Mouse (Mus musculus) heart, embryonic 11.5 days (tissue): Measurements from ENCODE around the gene Meis1. TPM values are rescaled to one million over a fixed set of nuclear protein-coding genes. Genes with fewer than 3 reads are reported as not detected.
A peak's percentile ranks its signal among the peaks of the same experiment; 100 is the strongest.

ENCODE experiments used
- ATAC-seq: fragments of 200-750 bp; cut with Nextera tagmentation; replicated peaks from 2 replicates; pipeline ENCODE4 v1.8.0; 2017; ENCODE audit warnings: moderate library complexity; ENCODE audit not compliant: insufficient number of reproducible peaks, low FRiP score, low TSS enrichment
- H3K27ac ChIP-seq: fragments of 300-500 bp; sonication (generic); 2 replicates; pipeline ENCODE4 v1.5.1; 2014; ENCODE audit warnings: mild to moderate bottlenecking, low read depth, low read length
- H3K27me3 ChIP-seq: fragments of 300-500 bp; sonication (generic); 2 replicates; pipeline ENCODE4 v1.6.1; 2014; ENCODE audit warnings: mild to moderate bottlenecking, low read length, mixed read lengths; ENCODE audit not compliant: control insufficient read depth, insufficient read depth
- H3K36me3 ChIP-seq: fragments of 300-500 bp; sonication (generic); 2 replicates; pipeline ENCODE4 v1.6.1; 2014; ENCODE audit warnings: mild to moderate bottlenecking, low read length, moderate library complexity, mixed read lengths; ENCODE audit not compliant: control insufficient read depth, insufficient read depth
- H3K4me1 ChIP-seq: fragments of 300-500 bp; sonication (generic); 2 replicates; pipeline ENCODE4 v1.6.1; 2014; ENCODE audit warnings: low read length; ENCODE audit not compliant: control insufficient read depth, insufficient read depth
- H3K4me2 ChIP-seq: fragments of 300-500 bp; sonication (generic); 2 replicates; pipeline ENCODE4 v1.6.1; 2014; ENCODE audit warnings: mild to moderate bottlenecking, moderate library complexity
- H3K4me3 ChIP-seq: fragments of 300-500 bp; sonication (generic); 2 replicates; pipeline ENCODE4 v1.5.1; 2014; ENCODE audit warnings: low read depth, low read length
- H3K9ac ChIP-seq: fragments of 300-500 bp; sonication (generic); 2 replicates; pipeline ENCODE4 v1.6.1; 2014; ENCODE audit warnings: mild to moderate bottlenecking, low read depth, low read length, moderate library complexity
- H3K9me3 ChIP-seq: fragments of 300-500 bp; sonication (generic); replicated peaks from 2 replicates; pipeline ENCODE4 v1.6.1; 2016; ENCODE audit warnings: low read length; ENCODE audit not compliant: control insufficient read depth
- WGBS: fragments of 180-500 bp; shearing (Covaris S2); extraction: QIAGEN DNeasy Blood & Tissue Kit; methylation state at CpG from one replicate; pipeline ENCODE4 v1.1.7; 2014; ENCODE audit not compliant: insufficient replicate concordance; 5-methylcytosine and 5-hydroxymethylcytosine counted together
- polyA plus RNA-seq: library from polyadenylated mRNA; unstranded; fragments of >200 nt; fragmentation: Nextera tagmentation; extraction: Ambion mirVana; gene quantifications from 2 replicates; pipeline ENCODE4 v1.2.1, GENCODE M21; 2014

Meis1 gene
- polyA plus RNA-seq, 1 experiment from 2014 or later = 72.8 TPM

- H3K4me3 ChIP-seq = no peak overlapping the region
These were observed 133.0 kb downstream of the Meis1 start for GRCm38 (mm10) chr11:18885729-18886325.

GRCm38 (mm10) chr11:18885036-18885728 is 133.6 kb downstream of the Meis1 start:
- ATAC-seq = no peak

More at GRCm38 (mm10) chr11:18885729-18886325, 133.0 kb downstream of the Meis1 start:
- Histone ChIP-seq H3K4me2 (no peak overlapping the region), H3K27me3 (no peaks in the 10 kb centered on the region), H3K9ac (no peak overlapping the region), H3K36me3 (peaks cover 2% of the 10 kb centered on the region; the same call in 1 of the 2 replicates), H3K9me3 (no peaks in the 10 kb centered on the region), H3K27ac (no peak overlapping the region), H3K4me1 (peaks cover 13% of the 10 kb centered on the region)
- ATAC-seq = no peak
- WGBS = 41% methylated on average over 9 of the region's 9 CpGs

DNA sequence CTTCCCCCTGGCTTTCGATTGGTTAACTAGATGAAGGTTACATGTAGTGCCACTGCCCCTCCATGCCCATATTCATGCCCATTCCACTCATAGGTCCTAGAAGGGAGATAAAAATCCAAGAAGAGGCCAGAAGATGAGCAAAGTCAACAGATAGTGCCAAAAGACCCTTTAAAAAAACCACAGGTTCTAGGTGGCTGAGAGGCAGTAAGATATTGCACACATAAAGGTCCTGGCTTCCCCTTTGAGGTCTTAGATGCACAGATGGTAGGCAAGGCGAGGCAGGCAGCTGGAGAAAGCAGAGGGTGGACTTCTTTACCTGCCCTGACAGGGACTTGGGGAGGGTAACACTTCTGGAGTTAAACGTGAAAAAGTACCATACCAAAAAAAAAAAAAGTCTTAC is 134.8 kb downstream of the Meis1 start:
- Histone ChIP-seq H3K4me1 (peaks cover 8% of the 10 kb centered on the region), H3K9ac (no peak overlapping the region), H3K27me3 (no peaks in the 10 kb centered on the region), H3K36me3 (peaks cover 2% of the 10 kb centered on the region; the same call in 1 of the 2 replicates), H3K4me2 (no peak overlapping the region), H3K27ac (no peak overlapping the region), H3K4me3 (no peak overlapping the region), H3K9me3 (no peaks in the 10 kb centered on the region)
- 76% methylated on average over 3 of the region's 3 CpGs for WGBS
- no peak for ATAC-seq

More at GRCm38 (mm10) chr11:18885036-18885728, 133.6 kb downstream of the Meis1 start:
- 55% methylated on average over 6 of the region's 6 CpGs for WGBS
- H3K4me3 ChIP-seq = no peak overlapping the region
- no peak overlapping the region for H3K9ac ChIP-seq
- H3K27ac ChIP-seq = no peak overlapping the region
- H3K4me1 ChIP-seq = peaks cover 13% of the 10 kb centered on the region
- peaks cover 2% of the 10 kb centered on the region; the same call in 1 of the 2 replicates for H3K36me3 ChIP-seq
- H3K27me3 ChIP-seq = no peaks in the 10 kb centered on the region
- H3K9me3 ChIP-seq = no peaks in the 10 kb centered on the region
- H3K4me2 ChIP-seq = no peak overlapping the region

- Histone ChIP-seq H3K9ac (no peak overlapping the region), H3K4me2 (no peak overlapping the region), H3K4me3 (no peak overlapping the region), H3K9me3 (no peaks in the 10 kb centered on the region), H3K4me1 (peaks cover 7% of the 10 kb centered on the region), H3K27me3 (no peaks in the 10 kb centered on the region), H3K36me3 (peaks cover 2% of the 10 kb centered on the region; the same call in 1 of the 2 replicates), H3K27ac (no peak overlapping the region)
- WGBS = 52% methylated on average over 2 of the region's 2 CpGs
- ATAC-seq = no peak
These were observed 135.3 kb downstream of the Meis1 start for GRCm38 (mm10) chr11:18883507-18883881.

GRCm38 (mm10) chr11:18882747-18883506 is 135.9 kb downstream of the Meis1 start:
- ATAC-seq = no peak
- Histone ChIP-seq H3K4me1 (0 out of 2 replicates have a peak, but pooled peaks cover 3% of the 10 kb centered on the region), H3K9ac (no peak overlapping the region), H3K9me3 (no peaks in the 10 kb centered on the region), H3K4me3 (no peak overlapping the region), H3K27ac (no peak overlapping the region), H3K27me3 (no peaks in the 10 kb centered on the region), H3K36me3 (peaks cover 2% of the 10 kb centered on the region; the same call in 1 of the 2 replicates), H3K4me2 (no peak overlapping the region)
- 73% methylated on average over 3 of the region's 3 CpGs for WGBS

GRCm38 (mm10) chr11:18882315-18882714 is 136.5 kb downstream of the Meis1 start:
- 0 out of 2 replicates have a peak, but pooled peaks cover 3% of the 10 kb centered on the region for H3K4me1 ChIP-seq
- no peaks in the 10 kb centered on the region for H3K9me3 ChIP-seq
- H3K27ac ChIP-seq = no peak overlapping the region
- 84% methylated on average over 5 of the region's 5 CpGs for WGBS
- no peak overlapping the region for H3K4me2 ChIP-seq
- peaks cover 2% of the 10 kb centered on the region; the same call in 1 of the 2 replicates for H3K36me3 ChIP-seq
- H3K9ac ChIP-seq = no peak overlapping the region
- H3K27me3 ChIP-seq = no peaks in the 10 kb centered on the region
- ATAC-seq = no peak
- H3K4me3 ChIP-seq = no peak overlapping the region

DNA sequence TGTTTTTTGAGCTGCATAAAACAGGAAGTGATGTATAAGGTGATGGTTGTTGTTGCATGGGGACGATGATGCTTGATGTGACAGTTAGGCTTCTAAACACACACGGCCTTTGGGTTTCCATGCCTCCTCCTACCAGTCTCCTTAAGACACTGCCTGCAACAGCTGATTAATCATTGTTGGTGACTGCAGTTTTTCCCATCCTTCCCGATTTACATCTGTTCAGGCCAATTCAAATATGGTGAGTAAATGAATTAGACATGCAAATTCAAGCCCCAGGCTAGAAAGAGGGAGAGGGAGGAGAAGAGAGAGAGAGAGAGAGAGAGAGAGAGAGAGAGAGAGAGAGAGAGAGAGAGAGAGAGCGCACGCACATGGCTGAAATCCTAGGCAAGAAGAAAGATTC is 138.0 kb downstream of the Meis1 start:
- Histone ChIP-seq H3K4me1 (0 out of 2 replicates have a peak, but pooled peaks cover 9% of the 10 kb centered on the region), H3K9me3 (no peaks in the 10 kb centered on the region), H3K9ac (no peak overlapping the region), H3K27me3 (no peaks in the 10 kb centered on the region), H3K27ac (no peak overlapping the region), H3K36me3 (peaks cover 2% of the 10 kb centered on the region; the same call in 1 of the 2 replicates), H3K4me2 (no peak overlapping the region), H3K4me3 (no peak overlapping the region)
- no peak for ATAC-seq
- 60% methylated on average over 5 of the region's 5 CpGs for WGBS

DNA sequence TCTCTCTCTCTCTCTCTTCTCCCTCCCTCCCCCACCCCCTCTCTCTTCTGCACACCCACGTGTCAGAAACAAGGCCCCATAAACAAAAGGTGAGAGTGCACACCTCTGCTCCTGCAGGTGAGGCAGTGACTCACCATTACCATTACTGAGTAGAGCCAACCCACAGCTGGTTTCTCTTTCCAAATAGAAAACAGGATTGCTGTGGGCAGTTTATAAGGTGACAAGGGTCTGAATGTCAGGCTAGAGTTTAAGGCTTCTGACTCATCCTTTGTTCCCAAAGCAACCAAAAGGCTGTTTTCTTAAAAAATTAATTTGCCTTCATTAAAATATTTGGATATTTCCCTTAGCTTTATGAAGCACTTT is 139.3 kb downstream of the Meis1 start:
- Histone ChIP-seq H3K4me2 (peak overlapping the region; percentile 73), H3K27me3 (no peaks in the 10 kb centered on the region), H3K4me1 (peaks cover 11% of the 10 kb centered on the region), H3K36me3 (peaks cover 2% of the 10 kb centered on the region; the same call in 1 of the 2 replicates), H3K27ac (peak overlapping the region; percentile 46; the same call in 1 of the 2 replicates), H3K9me3 (no peaks in the 10 kb centered on the region), H3K9ac (no peak overlapping the region), H3K4me3 (peak overlapping the region; percentile 56; the same call in 1 of the 2 replicates)
- no peak for ATAC-seq
- 0% methylated on average over 1 of the region's 1 CpGs for WGBS
